In genomic region chr6:129333674-129334078, GRCm38 (mm10) we compare ENCODE assay signal across 8 mouse cellular contexts. TPM values are rescaled to one million over a fixed set of nuclear protein-coding genes. Genes with fewer than 3 reads are reported as not detected.
A peak's percentile ranks its signal among the peaks of the same experiment; 100 is the strongest.
DNase-seq lines count a peak whose midpoint lies in the region; ATAC-seq and TF ChIP-seq lines count a peak whose summit lies in the region.

No protein-coding gene starts in this region.

- peak; percentile 44 for DNase-seq in urinary bladder, postnatal 14 days (ENCODE audit: low spot score)
- DNase-seq in urinary bladder, adult 2 months (ENCODE audit: low spot score), result no peak
- DNase-seq in embryo, embryonic 11.5 days (ENCODE audit: low read depth, low spot score), result peak; percentile 27
- DNase-seq in kidney, postnatal 0 days (ENCODE audit: low spot score), result peak; percentile 80
- no peak for DNase-seq in liver, embryonic 11.5 days (ENCODE audit: low spot score)
- peak; percentile 68 to 70 for DNase-seq in monocyte, adult 2 months (ENCODE audit: low read depth in 1 of 2, low spot score in 2 of 2)
- peak; percentile 74 to 80 for DNase-seq in spleen, postnatal 36 days (ENCODE audit: low spot score in 2 of 2)

- H3K4me1 ChIP-seq in heart, embryonic 14.5 days (ENCODE audit: control insufficient read depth in 2 of 2, insufficient read depth in 2 of 2, low read length in 2 of 2), result no peaks in the 10 kb centered on the region
- H3K4me1 ChIP-seq in kidney, postnatal 0 days (replicated peaks; ENCODE audit: insufficient read depth, low read length), result no peaks in the 10 kb centered on the region
- H3K4me1 ChIP-seq in liver, embryonic 11.5 days (replicated peaks; ENCODE audit: control insufficient read depth, insufficient read depth, low read length), result no peaks in the 10 kb centered on the region

- WGBS in heart, embryonic 14.5 days, result 24% methylated on average over 11 of the region's 11 CpGs
- 21% methylated on average over 11 of the region's 11 CpGs for WGBS in kidney, postnatal 0 days
- WGBS in liver, embryonic 11.5 days, result 19% methylated on average over 11 of the region's 11 CpGs

- peak; percentile 85 for TF ChIP-seq CTCF in kidney, postnatal 0 days (IDR thresholded peaks at IDR 0.05; ENCODE audit: low read depth)

- no peaks in the 10 kb centered on the region for H3K36me3 ChIP-seq in heart, embryonic 14.5 days (ENCODE audit: control insufficient read depth, insufficient read depth, low read length)
- no peaks in the 10 kb centered on the region for H3K36me3 ChIP-seq in kidney, postnatal 0 days (ENCODE audit: insufficient read depth, low read length)
- H3K36me3 ChIP-seq in liver, embryonic 11.5 days (ENCODE audit: control insufficient read depth, insufficient read depth, low read length), result no peaks in the 10 kb centered on the region

- no peak overlapping the region for H3K4me3 ChIP-seq in heart, embryonic 14.5 days (ENCODE audit: control insufficient read depth in 1 of 2, insufficient read depth in 1 of 2, low read depth in 1 of 2, low read length in 2 of 2)
- H3K4me3 ChIP-seq in kidney, postnatal 0 days (replicated peaks; ENCODE audit: low read depth, low read length), result no peak overlapping the region
- H3K4me3 ChIP-seq in liver, embryonic 11.5 days (ENCODE audit: low read depth, low read length), result no peak overlapping the region

- no peak for ATAC-seq in heart, embryonic 14.5 days (ENCODE audit: insufficient number of reproducible peaks, insufficient read depth, low FRiP score, low read depth)
- ATAC-seq in kidney, postnatal 0 days (replicated peaks; ENCODE audit: low FRiP score, low read depth), result no peak
- ATAC-seq in liver, embryonic 11.5 days (replicated peaks; ENCODE audit: low FRiP score), result peak; percentile 81

- 0 out of 2 replicates have a peak overlapping the region, but pooled peaks have one; percentile 23 for H3K4me2 ChIP-seq in heart, embryonic 14.5 days (ENCODE audit: low read length)
- H3K4me2 ChIP-seq in kidney, postnatal 0 days (ENCODE audit: low read length), result peak overlapping the region; percentile 11; the same call in 1 of the 2 replicates
- no peak overlapping the region for H3K4me2 ChIP-seq in liver, embryonic 11.5 days

- no peaks in the 10 kb centered on the region for H3K9me3 ChIP-seq in heart, embryonic 14.5 days (ENCODE audit: control insufficient read depth, low read length)
- no peaks in the 10 kb centered on the region for H3K9me3 ChIP-seq in kidney, postnatal 0 days (replicated peaks; ENCODE audit: low read length)
- H3K9me3 ChIP-seq in liver, embryonic 11.5 days (ENCODE audit: control insufficient read depth, low read length), result no peaks in the 10 kb centered on the region

- no peak overlapping the region for H3K27ac ChIP-seq in heart, embryonic 14.5 days (replicated peaks in 1 of 2; ENCODE audit: control insufficient read depth in 1 of 2, insufficient read depth in 1 of 2, low read depth in 2 of 2, low read length in 2 of 2)
- H3K27ac ChIP-seq in kidney, postnatal 0 days, result no peak overlapping the region
- H3K27ac ChIP-seq in liver, embryonic 11.5 days (ENCODE audit: low read depth, low read length), result no peak overlapping the region

- no peak overlapping the region for H3K9ac ChIP-seq in heart, embryonic 14.5 days (ENCODE audit: low read length)
- no peak overlapping the region for H3K9ac ChIP-seq in kidney, postnatal 0 days (ENCODE audit: low read depth, low read length)
- no peak overlapping the region for H3K9ac ChIP-seq in liver, embryonic 11.5 days (ENCODE audit: low read depth, low read length)

- H3K27me3 ChIP-seq in heart, embryonic 14.5 days (ENCODE audit: control insufficient read depth, insufficient read depth, low read length), result no peaks in the 10 kb centered on the region
- H3K27me3 ChIP-seq in kidney, postnatal 0 days (ENCODE audit: insufficient read depth, low read length), result no peaks in the 10 kb centered on the region
- H3K27me3 ChIP-seq in liver, embryonic 11.5 days (replicated peaks; ENCODE audit: control insufficient read depth, insufficient read depth, low read length), result no peaks in the 10 kb centered on the region

RNA-seq across cellular contexts. Expression of gene 4922502D21Rik, which starts 2.1 kb away (rescaled TPM):
- polyA plus RNA-seq in urinary bladder, adult 2 months (2012; rRNA removed), result not detected in 2 replicates
- polyA plus RNA-seq in heart, embryonic 14.5 days (2014; fragmentation: Nextera tagmentation; extraction: Ambion mirVana), result not detected in 2 replicates
- not detected in 2 replicates for polyA plus RNA-seq in kidney, postnatal 0 days (2015; fragmentation: Nextera tagmentation; extraction: Ambion mirVana)
- polyA plus RNA-seq in liver, embryonic 11.5 days (2014; fragmentation: Nextera tagmentation; extraction: Ambion mirVana), result not detected in 2 replicates

RNA-seq across cellular contexts. Expression of gene Clec12a, which starts 8.8 kb away (rescaled TPM):
- 5.6 and 5.7 TPM in 2 replicates for polyA plus RNA-seq in urinary bladder, adult 2 months (2012; rRNA removed)
- polyA plus RNA-seq in heart, embryonic 14.5 days (2014; fragmentation: Nextera tagmentation; extraction: Ambion mirVana), result 0.57 and 1.1 TPM in 2 replicates
- 0.28 and 0.71 TPM in 2 replicates for polyA plus RNA-seq in kidney, postnatal 0 days (2015; fragmentation: Nextera tagmentation; extraction: Ambion mirVana)
- 1.7 and 2.7 TPM in 2 replicates for polyA plus RNA-seq in liver, embryonic 11.5 days (2014; fragmentation: Nextera tagmentation; extraction: Ambion mirVana)

RNA-seq across cellular contexts. Expression of gene Clec12b, which starts 52.0 kb away (rescaled TPM):
- polyA plus RNA-seq in urinary bladder, adult 2 months (2012; rRNA removed), result 0.18 and 0.19 TPM in 2 replicates
- 0.18 and 0.39 TPM in 2 replicates for polyA plus RNA-seq in heart, embryonic 14.5 days (2014; fragmentation: Nextera tagmentation; extraction: Ambion mirVana)
- polyA plus RNA-seq in kidney, postnatal 0 days (2015; fragmentation: Nextera tagmentation; extraction: Ambion mirVana), result 0.10 and 0.11 TPM in 2 replicates
- polyA plus RNA-seq in liver, embryonic 11.5 days (2014; fragmentation: Nextera tagmentation; extraction: Ambion mirVana), result not detected in 2 replicates

RNA-seq across cellular contexts. Expression of gene Cd69, which starts 58.4 kb away (rescaled TPM):
- 0.32 and 0.49 TPM in 2 replicates for polyA plus RNA-seq in urinary bladder, adult 2 months (2012; rRNA removed)
- polyA plus RNA-seq in heart, embryonic 14.5 days (2014; fragmentation: Nextera tagmentation; extraction: Ambion mirVana), result 0.18 and 0.35 TPM in 2 replicates
- polyA plus RNA-seq in kidney, postnatal 0 days (2015; fragmentation: Nextera tagmentation; extraction: Ambion mirVana), result not detected in 2 replicates
- 0.96 and 1.1 TPM in 2 replicates for polyA plus RNA-seq in liver, embryonic 11.5 days (2014; fragmentation: Nextera tagmentation; extraction: Ambion mirVana)

Comparison
In these comparisons a context has a peak if more than half of its experiments do, and no peak if none do; other contexts are left out.
1. DNase-seq: peak in urinary bladder, postnatal 14 days (single experiment), embryo, embryonic 11.5 days (single experiment), kidney, postnatal 0 days (single experiment), monocyte, adult 2 months (2 of 2) and spleen, postnatal 36 days (2 of 2); none in urinary bladder, adult 2 months (single experiment) and liver, embryonic 11.5 days (single experiment).